Mouse (Mus musculus): ENCODE results near the gene Matn3.

The Matn3 gene

DNA sequence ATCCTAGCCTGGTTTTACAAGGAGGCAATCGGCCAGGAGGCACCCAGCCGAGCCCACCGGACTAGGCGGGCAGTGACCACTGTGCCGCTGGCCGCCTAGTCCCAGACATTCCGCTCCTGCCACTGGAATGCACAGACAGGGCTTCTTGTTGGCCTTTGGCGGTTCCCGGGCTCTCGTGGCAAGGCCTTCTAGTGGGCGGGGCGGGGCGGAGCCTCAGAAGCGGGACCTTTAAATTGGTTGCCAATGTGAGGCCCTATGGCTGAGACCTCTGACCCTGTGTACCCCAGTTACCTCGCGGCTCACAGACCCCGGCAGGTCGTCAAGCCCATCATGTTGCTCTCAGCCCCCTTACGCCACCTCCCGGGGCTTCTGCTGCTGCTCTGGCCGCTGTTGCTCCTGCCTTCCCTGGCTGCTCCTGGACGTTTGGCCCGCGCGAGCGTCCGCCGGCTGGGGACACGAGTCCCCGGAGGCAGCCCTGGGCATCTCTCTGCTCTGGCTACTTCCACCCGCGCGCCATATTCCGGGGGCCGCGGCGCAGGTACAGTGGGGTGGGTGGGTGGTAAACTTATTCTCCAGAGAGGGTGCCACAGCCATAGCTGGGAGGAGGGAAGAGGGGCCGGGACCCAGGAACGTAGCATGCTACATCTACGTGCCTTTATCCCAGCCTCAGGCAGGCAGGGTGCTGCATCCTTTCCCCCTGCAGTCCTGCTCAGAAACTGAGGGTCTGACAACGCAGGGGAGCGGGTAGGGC lies at the start of gene Matn3:
Gene Matn3, plus strand, starts transcription at position 216 of the 751 bp plus-strand sequence.
- DNase-seq (ENCODE audit: low read depth, low spot score) = no peak

DNA sequence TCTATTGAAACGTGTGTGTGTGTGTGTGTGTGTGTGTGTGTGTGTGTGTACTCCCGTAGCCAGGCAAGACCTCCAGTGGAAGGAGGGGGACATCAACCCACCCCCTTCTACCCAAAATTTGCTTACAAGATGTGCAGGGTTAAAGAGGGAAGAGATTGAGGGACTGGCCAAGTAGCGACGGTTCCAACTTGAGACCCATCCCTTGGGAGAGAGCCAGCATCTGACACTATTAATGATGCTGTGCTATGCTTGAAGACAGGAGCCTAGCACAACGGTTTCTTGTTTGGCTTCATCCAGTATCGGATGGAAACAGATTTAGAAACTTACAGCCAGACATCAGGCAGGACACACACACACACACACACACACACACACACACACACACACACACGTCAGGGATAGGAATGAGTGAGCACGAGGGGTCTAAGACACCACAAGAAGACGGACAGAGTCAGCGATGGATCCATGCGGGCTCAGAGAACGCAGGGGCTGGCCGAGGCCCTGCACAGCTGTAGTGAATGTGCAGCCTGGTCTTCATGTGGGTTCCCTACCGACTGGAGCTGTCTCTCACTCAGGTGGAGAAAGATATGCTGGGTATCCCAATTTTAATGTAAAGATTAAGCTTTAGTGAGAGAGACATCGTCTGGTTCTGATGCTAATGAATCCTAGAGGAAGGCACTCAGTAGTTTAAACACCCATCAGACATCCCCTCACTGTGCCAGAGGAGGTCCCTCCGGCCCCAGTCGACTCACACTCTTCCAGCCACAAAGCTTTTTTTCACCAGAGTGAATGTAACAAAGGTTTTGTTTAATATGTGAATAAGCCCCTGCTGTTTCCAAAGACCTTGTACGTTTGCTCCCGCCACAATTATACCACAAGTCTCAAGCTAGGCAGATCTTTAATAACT lies 48.6 kb upstream of the Matn3 start:
- no peak for DNase-seq (ENCODE audit: low read depth, low spot score)

DNA sequence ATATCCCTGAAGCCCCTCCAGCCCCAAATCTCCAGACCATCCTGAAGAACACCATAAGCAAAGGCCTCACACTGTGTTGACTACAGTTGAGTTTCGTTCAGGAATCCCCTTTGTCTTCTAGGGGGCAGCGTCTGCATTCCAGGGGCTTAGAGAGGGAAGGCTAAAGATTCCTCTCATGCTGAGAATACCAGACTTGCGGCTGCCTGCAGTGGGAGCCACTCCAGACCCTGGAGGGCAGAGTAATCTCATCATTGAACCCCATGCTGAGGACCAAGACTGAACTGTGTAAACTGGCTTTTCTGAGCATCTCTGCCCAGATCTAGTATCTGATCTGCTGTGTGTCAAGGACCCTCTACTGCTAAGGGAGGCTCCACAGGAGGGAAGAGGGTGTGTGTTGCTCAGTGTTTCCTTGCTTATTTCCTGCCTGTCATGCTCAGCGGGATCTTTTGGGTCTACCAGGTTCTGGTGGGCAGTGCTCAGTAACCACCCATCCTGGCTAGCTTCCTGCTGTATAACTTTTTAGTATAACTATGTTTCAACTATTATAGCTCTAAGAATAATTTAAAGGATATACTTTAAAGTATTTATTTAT lies 47.5 kb upstream of the Matn3 start:
- no peak for DNase-seq (ENCODE audit: low read depth, low spot score)

DNA sequence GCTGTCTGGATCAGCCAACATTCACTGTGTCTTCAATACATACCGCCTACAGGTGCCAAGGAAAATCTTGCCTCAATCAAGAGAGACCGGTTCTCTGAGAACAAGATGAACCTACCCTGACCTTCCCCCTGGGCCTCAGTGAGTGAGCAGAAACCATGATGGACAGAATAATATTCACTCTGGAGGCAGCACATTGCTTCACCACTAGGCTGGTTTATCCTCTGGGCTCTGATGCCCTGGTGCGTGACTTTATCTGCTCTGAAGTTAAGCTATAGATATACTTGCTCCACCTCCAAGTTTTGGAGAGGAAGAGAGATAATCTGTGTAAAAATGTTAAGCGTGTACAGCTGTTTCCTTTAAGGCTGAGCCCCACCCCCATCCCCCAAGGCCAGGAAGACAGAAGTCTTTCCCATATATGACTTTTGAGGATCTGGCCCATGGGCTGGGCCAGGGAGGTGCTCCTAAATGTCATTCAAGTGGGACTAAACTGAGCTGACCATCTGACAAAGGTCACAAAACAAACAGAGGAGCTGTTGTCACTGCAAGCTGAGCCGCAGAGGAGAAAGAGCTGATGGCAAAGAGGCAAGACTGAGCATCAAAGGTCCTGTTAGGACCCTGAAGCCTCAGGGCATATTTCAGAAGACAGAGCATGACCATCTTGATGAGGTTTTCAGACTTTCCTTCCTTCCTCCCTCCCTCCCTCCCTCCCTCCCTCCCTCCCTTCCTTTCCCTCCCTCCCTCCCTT lies 46.6 kb upstream of the Matn3 start:
- DNase-seq (ENCODE audit: low read depth, low spot score) = no peak

DNA sequence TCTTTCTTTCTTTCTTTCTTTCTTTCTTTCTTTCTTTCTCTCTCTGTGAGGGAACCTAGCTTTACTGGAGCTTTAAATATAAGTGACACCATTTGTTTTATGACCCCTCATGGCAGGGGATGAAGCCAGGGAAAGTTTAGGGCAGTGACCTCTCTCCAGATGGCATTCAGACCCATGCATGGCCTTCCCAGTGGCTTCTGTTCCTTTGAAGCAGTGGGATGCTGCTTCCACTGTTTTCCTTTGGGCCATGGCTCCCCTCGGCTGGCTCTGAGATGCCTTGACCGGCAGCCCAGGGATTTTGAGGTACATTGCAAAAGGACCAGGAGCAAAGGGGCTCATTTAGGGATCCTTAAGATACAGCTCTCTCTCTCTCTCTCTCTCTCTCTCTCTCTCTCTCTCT lies 45.8 kb upstream of the Matn3 start:
- no peak for DNase-seq (ENCODE audit: low read depth, low spot score)

DNA sequence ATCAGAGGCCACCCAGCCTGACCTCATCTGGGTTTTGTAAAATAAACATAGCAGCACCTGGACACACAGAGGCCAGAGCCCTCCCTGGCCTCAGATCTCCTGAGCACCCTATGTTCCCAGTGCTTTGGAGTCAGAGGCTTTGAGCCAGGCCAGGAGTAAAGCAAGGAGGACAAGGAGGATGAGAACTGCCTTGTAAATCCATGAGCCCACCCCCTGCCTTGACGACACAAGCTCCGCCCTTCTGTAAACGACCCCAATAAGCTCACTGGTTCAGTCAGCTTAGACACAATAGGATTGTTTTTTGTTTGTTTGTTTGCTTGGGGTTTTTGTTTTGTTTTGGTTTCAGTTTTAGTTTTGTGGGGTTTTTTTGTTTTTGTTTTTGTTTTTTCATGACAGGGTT lies 45.2 kb upstream of the Matn3 start:
- DNase-seq (ENCODE audit: low read depth, low spot score) = no peak

DNA sequence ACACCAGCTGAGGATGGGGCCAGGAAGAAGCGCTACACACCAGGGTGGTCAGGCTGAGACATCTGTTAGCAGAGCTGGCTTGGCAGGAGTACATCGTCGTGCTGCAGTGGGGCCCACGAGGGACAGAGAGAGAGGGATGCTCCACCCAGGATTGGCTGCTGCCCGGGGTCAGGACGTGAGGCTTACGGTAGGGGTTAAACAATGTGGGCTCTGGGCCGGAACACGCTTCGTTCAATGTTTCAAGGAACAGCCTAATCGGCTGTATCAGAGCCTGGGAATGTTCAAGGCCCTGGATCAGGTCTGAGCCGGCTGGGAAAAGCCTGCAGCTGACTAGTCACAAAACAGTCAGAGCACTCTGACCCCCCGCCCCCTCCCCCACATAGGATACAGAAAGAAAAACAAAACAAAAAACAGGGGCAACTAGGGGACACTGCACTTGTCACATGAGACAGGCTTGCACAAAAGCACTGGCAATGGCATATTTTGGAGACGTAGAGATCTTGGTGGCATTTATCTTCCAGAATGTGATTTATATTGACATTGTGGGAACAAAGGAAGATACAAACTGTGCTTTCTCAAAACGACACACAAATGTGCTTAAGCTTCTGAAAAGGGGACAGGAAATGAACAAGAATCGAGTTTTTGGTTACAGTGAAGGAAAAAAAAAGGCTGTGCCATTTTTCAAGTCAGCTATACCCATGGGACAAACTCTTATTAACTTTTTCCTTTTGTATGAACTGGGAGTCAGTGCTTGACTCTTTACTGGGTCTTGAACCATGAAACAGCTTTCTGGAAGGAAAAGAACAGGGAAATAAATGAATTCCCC lies 34.7 kb upstream of the Matn3 start:
- DNase-seq (ENCODE audit: low read depth, low spot score) = no peak

DNA sequence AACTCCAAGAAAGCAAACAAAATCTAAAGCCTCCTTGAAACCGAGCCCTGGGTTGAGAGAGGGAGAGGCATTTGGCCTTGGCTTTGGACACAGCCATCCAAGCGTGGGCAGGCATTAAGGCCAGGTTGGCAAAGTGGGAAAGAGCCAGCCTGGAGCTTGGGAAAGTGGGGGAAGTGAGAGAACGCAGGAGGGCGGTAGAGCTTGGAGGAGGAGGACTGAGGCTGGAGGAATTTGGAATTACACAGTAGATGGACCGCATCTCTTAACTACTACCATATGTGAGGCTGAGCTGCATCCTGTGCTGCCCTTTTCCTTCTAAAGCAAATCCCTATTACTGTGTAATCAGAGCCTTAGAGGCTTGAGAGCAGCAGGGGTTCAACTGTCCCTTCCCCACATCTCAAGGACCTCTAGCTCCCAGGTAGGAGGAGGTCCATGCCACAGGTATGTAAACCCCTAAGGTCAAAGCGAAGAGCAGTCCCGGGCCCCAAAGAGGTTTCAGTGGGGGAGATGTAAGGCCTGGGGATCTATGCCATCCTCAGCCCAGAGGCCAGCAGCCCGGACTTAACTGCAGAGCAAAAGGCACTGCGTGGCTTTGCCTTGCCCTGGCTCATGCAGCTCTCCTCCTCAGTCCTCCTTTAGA lies 33.9 kb upstream of the Matn3 start:
- no peak for DNase-seq (ENCODE audit: low read depth, low spot score)

DNA sequence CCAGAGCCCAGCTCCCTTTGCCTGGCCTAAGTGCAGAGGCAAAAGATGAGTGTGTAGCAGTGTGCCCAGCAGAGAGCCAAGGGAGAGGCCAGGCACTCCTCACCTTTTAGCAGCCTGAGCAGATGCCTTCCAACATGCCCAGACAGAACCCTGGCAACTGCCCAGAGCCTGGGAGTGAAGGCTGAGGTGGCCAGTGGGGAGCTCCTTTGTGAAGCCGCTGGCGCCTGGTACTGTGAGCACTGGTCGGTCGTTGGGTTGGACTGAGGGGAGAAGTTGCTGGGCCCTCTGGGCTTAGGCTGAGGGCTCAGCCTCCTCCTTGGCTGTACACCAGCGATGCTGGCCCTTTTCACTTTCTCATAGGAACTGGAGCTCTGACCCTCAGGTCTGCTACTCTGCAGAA lies 31.4 kb upstream of the Matn3 start:
- DNase-seq (ENCODE audit: low read depth, low spot score) = no peak

DNA sequence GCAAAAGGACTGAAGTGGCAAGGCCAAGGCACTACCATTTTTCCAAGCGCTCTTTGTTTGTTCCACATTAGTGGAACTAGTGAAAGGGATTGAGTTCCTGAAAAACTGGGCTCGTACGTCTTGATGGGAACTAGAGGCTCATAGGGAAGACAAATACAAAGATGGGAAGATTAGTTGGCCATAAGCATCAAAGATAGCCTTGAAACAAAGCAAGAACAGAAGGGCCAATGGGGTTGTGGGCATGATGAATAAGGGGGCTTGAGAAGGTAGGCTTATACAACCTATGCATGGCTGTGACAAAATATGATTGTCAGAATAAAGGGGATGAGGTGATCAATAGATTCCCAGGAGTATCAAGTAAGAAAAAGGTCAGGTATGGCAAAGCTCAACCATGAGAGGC lies 28.5 kb upstream of the Matn3 start:
- no peak for DNase-seq (ENCODE audit: low read depth, low spot score)

DNA sequence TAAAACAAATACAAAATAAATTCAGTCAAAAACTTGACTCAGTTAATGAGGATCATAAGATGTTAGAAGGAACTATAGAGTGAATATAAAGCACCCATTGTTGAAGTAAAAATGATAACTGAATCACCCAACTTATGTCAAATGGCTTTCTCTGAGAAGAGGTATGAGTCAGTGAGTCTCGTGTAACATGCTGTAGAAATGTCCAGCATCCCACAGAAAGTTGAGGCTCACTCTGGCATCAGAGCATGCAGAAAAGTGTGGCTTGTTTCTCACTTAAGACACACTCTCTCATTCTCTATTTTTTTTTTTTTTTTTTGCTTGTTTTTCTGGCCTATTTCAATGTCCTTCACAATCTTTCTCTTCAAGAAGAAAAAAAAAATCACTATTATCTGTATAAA lies 26.7 kb upstream of the Matn3 start:
- DNase-seq (ENCODE audit: low read depth, low spot score) = no peak

DNA sequence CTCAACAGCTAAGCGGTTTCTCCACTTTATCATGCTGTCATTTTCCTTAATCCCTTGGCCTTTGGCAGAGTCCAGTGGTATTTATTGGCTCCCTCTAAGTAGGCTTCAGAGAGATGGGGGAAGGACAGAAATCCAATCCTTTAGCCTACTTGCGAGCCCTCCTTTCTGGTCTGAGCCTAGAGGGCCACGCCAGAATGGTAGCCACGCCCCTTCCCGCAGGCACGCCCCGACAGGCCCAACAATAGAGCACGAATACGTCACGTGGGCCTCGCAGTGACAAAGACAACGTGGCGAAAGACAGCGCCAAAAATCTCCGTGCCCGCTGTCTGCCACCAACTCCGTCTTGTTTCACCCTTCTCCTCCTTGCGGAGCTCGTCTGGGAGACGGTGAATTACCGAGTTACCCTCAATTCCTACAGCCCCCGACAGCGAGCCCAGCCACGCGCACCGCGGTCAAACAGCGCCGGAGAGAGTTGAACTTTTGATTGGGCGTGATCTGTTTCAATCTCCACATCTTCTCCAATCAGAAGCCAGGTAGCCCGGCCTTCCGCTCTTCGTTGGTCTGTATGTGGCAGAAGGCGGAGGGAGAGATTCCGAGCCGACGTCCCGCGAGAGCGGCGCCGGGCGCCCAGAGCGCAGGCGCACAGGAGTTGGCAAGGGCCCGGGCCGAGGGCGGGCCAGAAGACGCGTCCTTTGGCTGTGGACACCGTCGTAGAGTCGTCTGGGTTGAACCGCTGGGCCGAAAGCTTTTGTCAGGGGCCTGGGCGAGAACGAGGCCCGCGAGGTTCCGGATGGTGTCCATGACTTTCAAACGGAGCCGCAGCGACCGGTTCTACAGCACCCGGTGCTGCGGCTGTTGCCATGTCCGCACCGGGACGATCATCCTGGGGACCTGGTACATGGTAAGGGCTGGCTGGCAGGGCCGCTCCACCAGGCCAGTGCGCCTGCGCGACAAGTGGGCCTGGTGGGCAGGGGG lies 26.0 kb upstream of the Matn3 start, which contains the start of gene Laptm4a:
Gene Laptm4a, plus strand, starts transcription at position 271 of the 975 bp plus-strand sequence.
- DNase-seq (ENCODE audit: low read depth, low spot score) = peak; percentile 93

DNA sequence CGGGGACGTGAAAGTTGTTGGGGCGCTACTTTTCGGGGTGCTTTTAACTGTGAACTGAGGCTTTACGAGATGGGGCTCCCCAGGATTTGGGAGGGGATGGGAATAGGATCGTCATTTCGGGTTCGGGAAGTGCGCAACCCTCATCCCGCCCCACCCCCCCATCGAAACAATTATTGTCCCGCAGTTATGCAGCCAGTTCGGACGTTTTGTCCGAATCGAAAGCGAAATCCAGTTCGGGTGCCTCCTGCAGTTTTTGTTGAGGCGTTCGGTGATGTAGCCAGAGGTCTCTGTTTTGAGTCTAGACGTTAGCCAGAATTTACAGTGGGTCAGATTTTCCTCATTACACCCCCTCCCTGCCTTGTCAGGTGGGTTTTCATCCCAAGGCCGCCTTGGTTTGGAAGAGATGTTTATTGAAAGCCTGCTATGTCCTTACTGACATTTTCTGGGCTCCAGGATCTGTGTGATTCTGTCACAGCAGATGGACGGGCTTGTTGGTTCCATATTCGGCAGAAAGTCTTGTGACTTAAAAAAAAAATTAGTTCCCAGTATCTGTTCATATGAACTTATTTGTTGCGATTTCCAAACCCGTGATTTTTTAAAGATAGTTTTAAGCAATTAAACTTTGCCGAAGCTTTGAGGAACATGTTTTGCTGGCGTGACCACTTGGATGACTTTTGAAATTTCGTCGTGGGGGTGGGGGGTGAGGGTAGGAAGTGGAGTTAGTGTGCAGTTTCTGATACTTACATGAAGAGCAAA lies 25.2 kb upstream of the Matn3 start:
- no peak for DNase-seq (ENCODE audit: low read depth, low spot score)

DNA sequence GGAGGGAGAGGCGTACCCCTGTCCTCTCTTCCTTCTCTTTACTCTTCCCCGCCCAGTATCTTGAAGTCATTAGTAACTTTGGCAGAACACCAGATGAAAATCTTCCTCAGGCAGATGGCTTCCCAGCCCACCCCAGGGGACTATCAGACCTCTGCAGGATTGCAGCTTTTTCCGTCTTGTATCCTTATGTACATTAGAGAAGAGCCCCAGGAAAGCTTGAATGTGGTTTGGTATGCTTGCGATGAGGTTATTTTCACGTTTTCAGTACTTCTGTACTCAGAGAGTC lies 24.7 kb upstream of the Matn3 start:
- no peak for DNase-seq (ENCODE audit: low read depth, low spot score)

DNA sequence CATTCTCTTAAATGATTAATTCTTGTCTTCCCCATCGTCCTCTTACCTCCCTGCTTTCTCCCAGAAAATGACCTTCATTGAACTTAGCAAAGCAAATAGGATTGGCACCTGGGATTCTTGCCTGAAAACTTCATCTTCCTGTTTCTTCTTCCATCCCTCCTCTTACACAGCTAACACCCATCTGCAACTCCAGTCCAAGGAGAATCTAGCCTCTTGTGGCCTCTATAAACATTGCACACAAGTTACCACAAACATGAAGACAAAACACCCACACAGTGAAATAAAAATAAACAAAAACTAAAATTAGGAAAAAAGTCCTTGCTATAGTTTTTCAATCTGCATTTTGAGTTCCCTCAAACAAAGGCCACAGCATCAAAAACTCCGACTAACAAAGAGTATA lies 24.1 kb upstream of the Matn3 start:
- DNase-seq (ENCODE audit: low read depth, low spot score) = no peak

DNA sequence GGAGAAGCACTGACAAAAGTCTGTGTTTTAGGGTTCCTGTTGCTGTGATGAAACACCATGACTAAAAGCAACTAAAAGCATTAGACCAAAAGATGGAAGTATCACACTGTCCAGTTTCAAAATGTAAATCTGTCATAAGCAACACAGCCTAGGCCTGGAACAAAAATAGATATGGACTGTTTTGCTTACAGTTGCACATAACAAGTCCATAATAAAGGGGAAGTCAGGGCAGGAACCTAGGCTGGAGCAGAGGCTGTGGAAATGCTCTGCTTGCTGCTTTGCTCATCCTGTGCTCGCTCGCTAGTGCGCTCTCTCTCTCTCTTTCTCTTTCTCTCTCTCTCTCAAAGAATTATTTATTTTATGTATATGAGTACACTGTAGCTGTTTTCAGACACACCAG lies 20.1 kb upstream of the Matn3 start:
- DNase-seq (ENCODE audit: low read depth, low spot score) = no peak

DNA sequence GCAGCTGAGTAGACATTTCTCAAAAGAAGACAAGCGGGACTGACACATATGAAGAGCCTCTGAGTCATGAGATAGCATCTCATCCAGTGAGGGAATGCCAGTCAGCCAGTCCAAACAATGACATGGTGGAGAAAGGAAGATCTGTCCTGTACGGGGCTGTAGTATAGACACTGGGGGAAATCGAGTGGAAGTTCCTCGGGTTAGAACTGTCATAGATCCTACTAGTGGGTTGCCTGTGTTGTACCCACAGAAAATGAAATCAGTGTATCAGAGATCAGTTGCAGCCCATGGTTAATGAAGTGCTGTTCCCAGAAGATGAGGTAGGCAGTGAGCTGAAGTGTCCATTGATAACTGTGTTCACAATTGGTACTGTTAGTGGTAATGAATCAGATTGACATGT lies 19.0 kb upstream of the Matn3 start:
- DNase-seq (ENCODE audit: low read depth, low spot score) = no peak

DNA sequence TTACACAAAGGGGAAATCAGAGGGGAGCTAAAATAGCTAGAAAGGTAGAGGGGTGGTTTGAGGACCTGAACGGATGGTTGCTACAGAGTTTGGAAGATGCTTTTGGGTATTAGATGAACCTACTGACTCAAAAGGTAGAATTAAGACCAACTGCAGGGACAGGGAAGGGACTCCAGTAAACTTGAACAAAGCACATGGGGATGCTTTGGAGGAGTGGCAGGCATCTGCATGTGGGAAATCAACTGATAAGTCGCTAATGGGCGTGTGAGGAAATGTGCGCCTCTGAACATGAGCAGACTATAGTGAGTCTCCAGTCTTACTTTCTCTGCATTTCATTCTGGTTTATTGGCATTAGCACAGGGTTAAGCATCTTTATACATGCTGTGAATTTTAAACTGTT lies 16.6 kb upstream of the Matn3 start:
- no peak for DNase-seq (ENCODE audit: low read depth, low spot score)

DNA sequence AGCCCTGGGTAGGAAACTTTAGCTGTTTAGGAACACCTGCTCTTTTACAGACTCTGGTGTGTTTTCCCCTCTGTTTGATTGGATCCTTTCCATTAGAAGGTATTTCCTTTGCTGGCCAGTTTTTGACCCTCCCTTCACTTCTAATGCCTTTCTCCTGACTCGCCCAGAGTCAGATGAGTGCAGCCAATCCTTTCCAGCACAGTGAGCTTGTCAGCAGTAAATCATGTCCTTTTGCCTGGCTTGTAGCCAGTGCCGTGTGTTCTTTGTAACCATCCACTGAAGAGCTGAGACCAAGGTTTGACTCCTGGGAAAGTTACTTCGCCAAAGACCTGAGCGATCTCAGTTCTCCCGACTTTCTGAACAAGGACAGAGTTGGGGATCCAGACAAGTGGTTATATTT lies 12.4 kb upstream of the Matn3 start:
- DNase-seq (ENCODE audit: low read depth, low spot score) = no peak
